Mouse (Mus musculus) heart, embryonic 13.5 days (tissue): ENCODE results near the gene Fam83f. TPM values are rescaled to one million over a fixed set of nuclear protein-coding genes. Genes with fewer than 3 reads are reported as not detected.
A peak's percentile ranks its signal among the peaks of the same experiment; 100 is the strongest.

Experiments used
- ATAC-seq: fragments of 200-750 bp; cut with Nextera tagmentation; 2 replicates; pipeline ENCODE4 v1.8.0; 2017; ENCODE audit warnings: moderate TSS enrichment; ENCODE audit not compliant: insufficient number of reproducible peaks, low FRiP score, low TSS enrichment; ENCODE audit errors: extremely low read depth
- H3K27ac ChIP-seq: fragments of 300-500 bp; sonication (generic); replicated peaks from 2 replicates; pipeline ENCODE4 v1.5.1; 2015; ENCODE audit warnings: moderate library complexity, mild to moderate bottlenecking, inconsistent platforms
- H3K27me3 ChIP-seq: fragments of 300-500 bp; sonication (generic); replicated peaks from 2 replicates; pipeline ENCODE4 v1.6.1; 2015; ENCODE audit warnings: mild to moderate bottlenecking, inconsistent platforms
- H3K36me3 ChIP-seq: fragments of 300-500 bp; sonication (generic); 2 replicates; pipeline ENCODE4 v1.6.1; 2015; ENCODE audit warnings: mild to moderate bottlenecking, inconsistent platforms
- H3K4me1 ChIP-seq: fragments of 300-500 bp; sonication (generic); 2 replicates; pipeline ENCODE4 v1.6.1; 2015; ENCODE audit warnings: inconsistent platforms
- H3K4me2 ChIP-seq: fragments of 300-500 bp; sonication (generic); 2 replicates; pipeline ENCODE4 v1.6.1; 2015; ENCODE audit warnings: inconsistent platforms, mild to moderate bottlenecking, moderate library complexity
- H3K4me3 ChIP-seq: fragments of 300-500 bp; sonication (generic); 2 replicates; pipeline ENCODE4 v1.5.1; 2015; ENCODE audit warnings: moderate library complexity, mild to moderate bottlenecking, inconsistent platforms
- H3K9ac ChIP-seq: fragments of 300-500 bp; sonication (generic); 2 replicates; pipeline ENCODE4 v1.6.1; 2015; ENCODE audit warnings: inconsistent platforms, mild to moderate bottlenecking, moderate library complexity
- H3K9me3 ChIP-seq: fragments of 300-500 bp; sonication (generic); 2 replicates; pipeline ENCODE4 v1.6.1; 2016; ENCODE audit warnings: inconsistent platforms
- WGBS: fragments of 180-500 bp; shearing (Covaris S2); methylation state at CpG from one replicate; pipeline ENCODE4 v1.1.7; 2015; ENCODE audit warnings: mixed read lengths; 5-methylcytosine and 5-hydroxymethylcytosine counted together
- polyA plus RNA-seq: library from polyadenylated mRNA; unstranded; fragments of >200 nt; fragmentation: Nextera tagmentation; extraction: Ambion mirVana; gene quantifications from 2 replicates; pipeline ENCODE4 v1.2.1, GENCODE M21; 2015

Fam83f gene
- polyA plus RNA-seq, result 0.13 and 0.14 TPM in 2 replicates

DNA sequence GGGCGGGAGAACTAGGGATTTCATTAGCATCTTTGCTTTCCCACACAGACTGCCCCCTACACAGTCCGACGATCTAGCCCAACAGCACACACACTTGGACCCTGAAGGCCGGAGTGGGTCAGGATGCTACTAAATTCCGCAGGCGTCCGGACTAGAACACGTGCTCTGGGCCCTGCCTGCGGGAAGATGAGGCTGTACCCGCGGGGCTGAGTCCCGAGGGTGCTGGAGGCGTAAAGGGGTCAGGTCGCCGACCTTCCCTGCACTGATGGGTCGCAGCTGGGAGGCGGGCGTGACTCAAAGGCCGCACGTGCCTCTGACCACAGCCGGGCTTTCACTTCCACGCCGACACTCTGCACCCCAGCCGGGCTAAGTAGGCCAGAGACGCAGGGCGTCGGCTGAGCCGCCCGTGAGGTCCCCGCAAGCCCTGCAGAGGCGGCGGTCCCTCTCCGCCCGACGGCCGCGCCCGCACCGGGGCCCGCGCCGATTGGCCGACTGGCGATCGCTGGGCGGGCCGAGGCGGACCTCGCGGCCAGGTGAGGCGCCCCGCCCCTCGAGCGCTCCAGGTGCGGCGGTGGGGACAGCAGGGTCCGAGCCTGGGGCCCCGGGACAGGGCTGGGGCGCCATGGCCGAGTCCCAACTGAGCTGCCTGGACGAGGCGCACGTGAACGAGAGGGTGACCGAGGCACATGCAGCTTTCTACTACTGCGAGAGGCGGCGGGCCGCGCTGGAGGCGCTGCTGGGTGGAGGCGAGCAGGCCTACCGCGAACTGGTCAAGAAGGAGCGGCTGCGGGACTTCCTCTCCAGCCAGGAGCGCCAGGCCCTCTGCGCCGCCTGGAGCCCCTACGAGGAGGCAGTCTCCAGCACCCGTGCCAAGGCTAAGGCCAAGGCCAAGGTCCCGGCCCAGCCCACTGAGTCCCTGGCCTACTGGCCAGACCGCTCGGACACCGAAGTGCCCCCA, at the start of gene Fam83f:
Gene Fam83f (plus strand): TSS at position 553 of the 958 bp plus-strand sequence.
- no peak for ATAC-seq
- peaks cover 62% of the 10 kb centered on the region for H3K27me3 ChIP-seq
- peaks cover 9% of the 10 kb centered on the region; the same call in 1 of the 2 replicates for H3K9me3 ChIP-seq
- H3K36me3 ChIP-seq, result no peaks in the 10 kb centered on the region
- peaks cover 18% of the 10 kb centered on the region for H3K4me1 ChIP-seq
- peak within 1 kb of the TSS; percentile 75 for H3K9ac ChIP-seq
- H3K27ac ChIP-seq, result no peak within 1 kb of the TSS
- 6% methylated on average over 85 of the region's 85 CpGs for WGBS
- peak within 1 kb of the TSS; percentile 85 for H3K4me2 ChIP-seq
- peak within 1 kb of the TSS; percentile 55 for H3K4me3 ChIP-seq

DNA sequence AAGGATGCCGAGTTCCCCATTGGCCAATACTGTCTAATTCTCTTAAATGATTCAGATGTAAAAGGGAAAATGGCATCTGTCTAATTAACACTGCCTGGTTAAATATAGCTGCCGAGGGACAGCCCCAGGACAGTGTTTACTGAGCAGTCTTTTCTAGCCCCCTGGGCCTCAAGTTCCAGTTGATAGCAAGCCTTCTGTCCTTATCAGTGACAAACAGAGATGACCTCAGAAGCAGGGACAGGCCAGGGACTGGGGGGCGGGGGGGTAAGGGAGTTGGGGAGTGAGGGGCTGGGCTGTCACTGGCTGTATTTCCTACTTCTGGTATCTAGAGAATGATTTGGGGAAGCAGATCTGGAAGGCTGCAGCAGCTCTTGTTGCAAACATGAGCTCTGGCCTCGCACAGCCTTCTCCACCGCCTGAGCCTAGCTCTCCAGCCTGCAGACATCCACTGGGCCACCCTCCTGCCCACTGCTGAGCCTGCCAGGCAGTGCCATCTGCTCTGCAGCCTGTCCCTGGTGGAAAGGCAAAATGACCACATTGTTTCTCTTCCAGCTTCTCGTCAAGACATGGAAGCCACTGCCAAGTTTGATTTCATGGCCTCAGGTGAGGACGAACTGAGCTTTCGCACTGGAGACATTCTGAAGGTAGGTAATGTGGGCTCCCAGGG, 48.3 kb upstream of the Fam83f start:
- no peaks in the 10 kb centered on the region for H3K36me3 ChIP-seq
- H3K27me3 ChIP-seq, result peaks cover 18% of the 10 kb centered on the region
- peak overlapping the region; percentile 41 for H3K9ac ChIP-seq
- no peaks in the 10 kb centered on the region for H3K9me3 ChIP-seq
- peak overlapping the region; percentile 80 for H3K27ac ChIP-seq
- peak overlapping the region; percentile 51 for H3K4me2 ChIP-seq
- peak; percentile 84 for ATAC-seq
- 27% methylated on average over 8 of the region's 8 CpGs for WGBS
- H3K4me3 ChIP-seq, result peak overlapping the region; percentile 39
- peaks cover 35% of the 10 kb centered on the region for H3K4me1 ChIP-seq

DNA sequence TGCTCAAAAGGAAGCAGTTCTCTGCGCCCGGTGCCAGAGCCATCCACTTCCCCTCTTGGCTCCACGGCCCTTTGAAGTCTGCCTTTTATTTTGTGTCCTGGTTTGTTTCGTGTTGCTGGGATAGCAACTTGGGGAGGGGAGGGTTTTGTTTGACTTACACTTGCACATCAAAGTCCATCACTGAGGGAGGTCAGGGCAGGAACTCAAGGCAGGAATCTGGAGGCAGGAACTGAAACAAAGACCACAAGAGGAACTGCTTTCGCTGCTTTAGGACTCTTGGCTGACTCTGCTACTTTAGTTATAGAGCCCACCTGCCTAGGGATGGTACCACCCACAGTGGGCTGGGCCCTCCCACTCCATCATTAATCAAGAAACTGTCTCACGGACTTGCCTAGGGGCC, 45.2 kb upstream of the Fam83f start:
- no peak overlapping the region for H3K9ac ChIP-seq
- H3K27ac ChIP-seq, result no peak overlapping the region
- H3K27me3 ChIP-seq, result peaks cover 5% of the 10 kb centered on the region; the same call in 1 of the 2 replicates
- H3K4me1 ChIP-seq, result peaks cover 46% of the 10 kb centered on the region
- peak overlapping the region; percentile 39 for H3K4me3 ChIP-seq
- H3K9me3 ChIP-seq, result no peaks in the 10 kb centered on the region
- WGBS, result 65% methylated on average over 6 of the region's 6 CpGs
- H3K36me3 ChIP-seq, result no peaks in the 10 kb centered on the region
- H3K4me2 ChIP-seq, result peak overlapping the region; percentile 51
- ATAC-seq, result no peak

GRCm38 (mm10) chr15:80630147-80630546, 41.5 kb upstream of the Fam83f start:
- Histone ChIP-seq H3K36me3 (no peaks in the 10 kb centered on the region), H3K27ac (no peak overlapping the region), H3K9me3 (no peaks in the 10 kb centered on the region), H3K4me3 (no peak overlapping the region), H3K4me1 (peaks cover 21% of the 10 kb centered on the region), H3K27me3 (peaks cover 12% of the 10 kb centered on the region), H3K9ac (no peak overlapping the region; the same call in 1 of the 2 replicates), H3K4me2 (peak overlapping the region; percentile 8; the same call in 1 of the 2 replicates)
- no peak for ATAC-seq
- 64% methylated on average over 7 of the region's 7 CpGs for WGBS

DNA sequence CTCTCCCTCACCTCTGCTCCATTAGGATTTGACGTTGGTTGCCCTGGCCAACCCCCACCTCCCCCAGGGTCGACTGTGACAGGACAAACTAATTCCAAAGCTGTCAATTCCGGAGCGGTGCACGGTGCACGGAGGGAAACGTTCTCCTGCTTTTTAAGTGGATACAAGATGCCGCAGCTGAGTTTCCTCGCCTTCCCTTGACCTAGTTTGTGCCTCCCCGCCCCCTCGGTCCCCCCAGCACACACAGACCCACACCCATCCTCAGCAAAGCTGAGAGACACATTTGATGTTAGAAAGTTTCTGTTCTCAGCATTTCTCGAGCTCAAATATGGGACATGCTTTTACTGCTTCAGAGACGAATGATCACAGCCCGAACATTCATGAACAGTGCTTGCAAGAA, 40.9 kb upstream of the Fam83f start:
- peaks cover 15% of the 10 kb centered on the region for H3K27me3 ChIP-seq
- H3K4me3 ChIP-seq, result no peak overlapping the region
- no peaks in the 10 kb centered on the region for H3K36me3 ChIP-seq
- peak overlapping the region; percentile 8; the same call in 1 of the 2 replicates for H3K4me2 ChIP-seq
- ATAC-seq, result no peak
- H3K9ac ChIP-seq, result no peak overlapping the region
- H3K9me3 ChIP-seq, result no peaks in the 10 kb centered on the region
- WGBS, result 41% methylated on average over 14 of the region's 14 CpGs
- H3K27ac ChIP-seq, result no peak overlapping the region
- H3K4me1 ChIP-seq, result peaks cover 21% of the 10 kb centered on the region

DNA sequence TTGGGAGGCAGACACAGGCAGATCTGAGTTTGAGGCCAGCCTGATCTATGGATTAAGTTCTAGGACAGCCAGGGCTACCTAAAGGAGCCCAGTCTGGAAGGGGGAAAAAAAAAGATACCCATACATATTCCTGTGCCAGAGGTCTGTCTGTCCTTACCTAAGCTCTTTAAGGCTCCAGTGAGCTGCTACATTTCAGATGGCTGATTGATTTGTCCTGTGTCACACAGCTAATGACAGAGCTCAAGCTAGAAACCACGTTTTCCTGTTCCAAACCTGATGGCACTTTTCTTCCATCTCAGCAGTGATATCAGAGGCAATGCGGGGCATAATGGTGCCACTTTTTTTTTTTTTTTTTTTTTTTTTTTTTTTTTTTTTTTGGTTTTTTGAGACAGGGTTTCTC, 40.3 kb upstream of the Fam83f start:
- Histone ChIP-seq H3K4me3 (no peak overlapping the region), H3K9ac (no peak overlapping the region), H3K27ac (no peak overlapping the region), H3K27me3 (peaks cover 21% of the 10 kb centered on the region), H3K9me3 (no peaks in the 10 kb centered on the region), H3K4me1 (peaks cover 21% of the 10 kb centered on the region), H3K4me2 (no peak overlapping the region), H3K36me3 (no peaks in the 10 kb centered on the region)
- no peak for ATAC-seq
- WGBS, result 74% methylated on average over 2 of the region's 2 CpGs

DNA sequence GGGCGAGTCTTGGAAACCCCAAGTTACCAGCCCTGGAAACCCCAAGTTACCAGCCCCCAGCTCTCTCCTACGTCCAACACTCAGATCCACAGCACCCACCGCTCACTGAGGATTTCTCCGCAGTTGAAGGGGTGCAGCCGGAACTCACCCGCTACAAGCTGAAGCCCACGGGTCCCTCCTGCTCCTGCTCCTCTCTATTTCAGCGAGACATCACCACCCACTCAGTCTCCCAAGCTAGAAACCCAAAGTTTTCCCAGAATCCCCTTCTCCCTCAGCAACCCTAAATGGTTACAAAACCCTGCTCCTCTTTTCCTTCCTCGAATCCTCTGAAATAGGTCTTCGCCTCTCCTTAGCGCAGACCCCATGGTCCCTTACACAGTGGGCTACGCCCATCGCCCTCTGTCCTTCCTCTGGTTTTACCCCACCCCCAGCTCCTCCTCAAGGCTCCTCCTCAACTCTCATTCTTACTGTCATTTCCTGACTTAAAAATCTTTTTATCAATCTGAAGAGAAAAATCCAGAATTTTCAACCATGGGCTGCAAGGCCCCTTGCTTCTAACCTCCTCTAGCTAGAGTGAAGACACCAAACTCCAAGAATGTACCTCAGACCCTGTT, 39.3 kb upstream of the Fam83f start:
- no peaks in the 10 kb centered on the region for H3K36me3 ChIP-seq
- ATAC-seq, result no peak
- WGBS, result 83% methylated on average over 13 of the region's 13 CpGs

DNA sequence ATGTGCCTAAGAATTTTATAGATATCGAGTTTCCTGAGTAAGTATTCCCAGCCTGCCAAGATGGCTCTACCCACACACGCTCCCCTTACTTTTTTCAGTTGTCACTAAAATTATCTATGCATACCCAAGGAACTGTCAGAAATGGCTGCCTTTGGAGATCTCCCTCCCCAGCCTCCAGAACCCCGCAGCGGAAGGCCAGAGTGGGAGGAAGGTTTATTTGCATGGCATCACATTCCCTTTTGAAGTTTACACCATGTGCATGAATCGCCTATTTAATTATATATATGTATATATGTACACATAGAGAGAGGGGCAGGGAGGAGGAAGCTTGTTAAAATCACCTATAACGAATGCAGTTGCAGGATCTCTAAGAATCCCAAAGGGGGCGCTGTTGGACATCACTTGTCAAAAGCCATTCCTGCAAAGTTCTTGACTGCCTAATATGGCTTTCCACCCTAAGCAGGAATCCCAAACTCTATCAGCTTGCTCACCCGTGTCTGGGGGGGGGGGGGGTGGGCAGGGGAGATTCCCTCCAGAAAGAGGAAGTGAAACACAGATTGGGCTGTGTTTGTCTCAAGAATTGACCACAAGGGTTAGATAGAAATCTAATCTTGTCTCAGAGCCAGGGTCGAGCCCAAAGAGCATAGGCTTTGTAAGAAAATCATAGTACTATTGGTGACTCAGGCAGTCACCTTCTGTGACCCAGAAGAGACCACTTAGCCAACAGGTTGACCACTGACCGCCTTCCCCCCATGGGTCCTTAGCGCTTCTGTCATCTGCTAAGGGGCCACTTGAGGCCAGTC, 37.1 kb upstream of the Fam83f start:
- peaks cover 36% of the 10 kb centered on the region for H3K4me1 ChIP-seq
- H3K9me3 ChIP-seq, result no peaks in the 10 kb centered on the region
- no peak overlapping the region for H3K9ac ChIP-seq
- 35% methylated on average over 11 of the region's 11 CpGs for WGBS
- no peak overlapping the region for H3K27ac ChIP-seq
- H3K27me3 ChIP-seq, result peaks cover 25% of the 10 kb centered on the region
- no peaks in the 10 kb centered on the region for H3K36me3 ChIP-seq
- no peak overlapping the region for H3K4me3 ChIP-seq
- H3K4me2 ChIP-seq, result no peak overlapping the region
- no peak for ATAC-seq

More for the DNA sequence above, 39.3 kb upstream of the Fam83f start:
- Histone ChIP-seq H3K27me3 (peaks cover 21% of the 10 kb centered on the region), H3K9ac (no peak overlapping the region), H3K9me3 (no peaks in the 10 kb centered on the region), H3K4me1 (peaks cover 28% of the 10 kb centered on the region), H3K27ac (no peak overlapping the region), H3K4me2 (no peak overlapping the region), H3K4me3 (no peak overlapping the region)

DNA sequence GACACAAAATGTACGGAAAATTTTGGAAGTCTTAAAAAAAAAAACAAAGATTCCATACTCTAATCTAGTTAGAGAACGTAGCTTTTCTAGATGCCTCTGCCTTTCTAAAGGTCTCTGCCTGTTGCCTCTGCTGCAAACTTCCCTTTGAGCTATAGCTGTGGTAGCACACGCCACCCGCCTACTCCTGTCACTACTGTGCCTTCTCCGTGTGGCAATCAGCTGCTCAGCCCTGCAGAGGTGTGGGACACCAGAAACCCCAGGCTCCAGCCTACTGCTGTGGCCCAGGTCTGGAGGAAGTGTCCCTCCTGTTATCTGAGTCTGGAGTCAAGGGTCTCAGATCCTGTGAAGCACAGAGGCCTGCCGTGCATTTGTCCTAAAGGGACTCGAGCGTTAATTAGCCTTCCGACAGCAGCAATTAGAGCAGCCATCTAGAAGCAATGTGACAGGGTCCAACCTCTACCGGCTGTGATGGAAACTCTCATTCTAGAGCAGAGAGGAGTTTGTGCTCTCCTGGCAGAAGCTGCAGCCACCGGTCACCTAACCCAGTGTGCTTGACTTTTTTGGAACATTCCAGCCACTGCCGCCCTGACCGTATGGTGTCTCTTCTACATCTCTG, 34.8 kb upstream of the Fam83f start:
- Histone ChIP-seq H3K27me3 (peaks cover 20% of the 10 kb centered on the region), H3K9me3 (no peaks in the 10 kb centered on the region), H3K27ac (no peak overlapping the region), H3K9ac (no peak overlapping the region), H3K36me3 (no peaks in the 10 kb centered on the region), H3K4me3 (no peak overlapping the region), H3K4me2 (no peak overlapping the region), H3K4me1 (peaks cover 23% of the 10 kb centered on the region)
- ATAC-seq, result no peak
- 51% methylated on average over 13 of the region's 13 CpGs for WGBS

GRCm38 (mm10) chr15:80639071-80639702, 32.5 kb upstream of the Fam83f start:
- H3K27me3 ChIP-seq, result peaks cover 17% of the 10 kb centered on the region
- H3K9me3 ChIP-seq, result no peaks in the 10 kb centered on the region
- H3K4me3 ChIP-seq, result no peak overlapping the region
- WGBS, result 24% methylated on average over 11 of the region's 11 CpGs
- no peaks in the 10 kb centered on the region for H3K36me3 ChIP-seq
- H3K9ac ChIP-seq, result no peak overlapping the region
- peaks cover 23% of the 10 kb centered on the region for H3K4me1 ChIP-seq
- no peak overlapping the region for H3K4me2 ChIP-seq
- no peak for ATAC-seq
- H3K27ac ChIP-seq, result 0 out of 2 replicates have a peak overlapping the region, but pooled peaks have one; percentile 12
